In the genomic region with DNA sequence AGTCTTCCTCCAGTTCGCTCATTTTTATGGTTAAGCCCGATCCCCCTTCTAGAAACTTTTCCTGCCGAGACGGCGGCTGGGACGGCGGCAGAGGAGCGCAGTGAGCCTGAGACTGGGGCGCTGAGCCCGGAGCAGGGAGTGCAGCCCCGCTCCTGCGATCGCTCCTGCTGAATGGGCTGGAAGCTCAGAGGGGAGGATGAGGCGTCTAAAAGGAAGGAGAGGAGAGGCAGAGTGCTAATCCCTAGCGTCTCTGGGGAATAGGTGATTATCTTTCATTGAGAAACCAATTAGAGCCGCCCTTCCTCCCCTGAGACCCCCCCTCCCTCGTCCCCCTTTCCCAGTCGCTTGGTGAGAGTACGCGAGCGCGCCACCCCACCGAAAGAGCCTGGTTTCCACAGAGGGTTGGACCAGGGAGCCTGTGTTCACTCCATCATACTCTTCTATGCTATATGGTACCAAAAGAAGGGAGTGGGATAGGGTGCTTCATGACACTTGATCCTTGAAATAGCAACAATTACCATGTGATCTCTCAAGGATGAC, we compare ENCODE assay signal across 8 mouse cellular contexts. TPM values are rescaled to one million over a fixed set of nuclear protein-coding genes. Genes with fewer than 3 reads are reported as not detected.
A peak's percentile ranks its signal among the peaks of the same experiment; 100 is the strongest.
DNase-seq lines count a peak whose midpoint lies in the region; ATAC-seq lines count a peak whose summit lies in the region.

A gene (minus strand): TSS at position 233 of the 540 bp plus-strand sequence.

- H3K4me3 ChIP-seq in embryonic facial prominence, embryonic 12.5 days: peak within 1 kb of the TSS; percentile 64
- peak within 1 kb of the TSS; percentile 78 for H3K4me3 ChIP-seq in heart, embryonic 12.5 days
- peak within 1 kb of the TSS; percentile 83 for H3K4me3 ChIP-seq in lung, embryonic 16.5 days (ENCODE audit: low read length)
- peak within 1 kb of the TSS; percentile 58 for H3K4me3 ChIP-seq in stomach, embryonic 14.5 days (ENCODE audit: low read depth, low read length)

- peak; percentile 86 for ATAC-seq in embryonic facial prominence, embryonic 12.5 days (ENCODE audit: insufficient number of reproducible peaks, insufficient read depth, low FRiP score, low TSS enrichment)
- ATAC-seq in heart, embryonic 12.5 days (ENCODE audit: insufficient number of reproducible peaks, low FRiP score): peak; percentile 79
- peak; percentile 49 for ATAC-seq in lung, embryonic 16.5 days (ENCODE audit: low read depth)
- ATAC-seq in stomach, embryonic 14.5 days (ENCODE audit: insufficient number of reproducible peaks, insufficient read depth, low FRiP score, low read depth): peak; percentile 73

- peak within 1 kb of the TSS; percentile 91 for H3K4me2 ChIP-seq in embryonic facial prominence, embryonic 12.5 days (replicated peaks)
- peak within 1 kb of the TSS; percentile 82 for H3K4me2 ChIP-seq in heart, embryonic 12.5 days
- H3K4me2 ChIP-seq in lung, embryonic 16.5 days (ENCODE audit: low read depth, low read length): peak within 1 kb of the TSS; percentile 94
- peak within 1 kb of the TSS; percentile 97 for H3K4me2 ChIP-seq in stomach, embryonic 14.5 days (replicated peaks; ENCODE audit: low read depth, low read length)

- H3K9ac ChIP-seq in embryonic facial prominence, embryonic 12.5 days: peak within 1 kb of the TSS; percentile 65
- H3K9ac ChIP-seq in heart, embryonic 12.5 days: peak within 1 kb of the TSS; percentile 83
- H3K9ac ChIP-seq in lung, embryonic 16.5 days (ENCODE audit: low read length): peak within 1 kb of the TSS; percentile 77
- H3K9ac ChIP-seq in stomach, embryonic 14.5 days (replicated peaks; ENCODE audit: low read depth, low read length): peak within 1 kb of the TSS; percentile 38; the same call in 1 of the 2 replicates

- under 1% methylated on average over 23 of the region's 23 CpGs for WGBS in embryonic facial prominence, embryonic 12.5 days
- WGBS in heart, embryonic 12.5 days: 0% methylated on average over 18 of the region's 23 CpGs
- 0% methylated on average over 21 of the region's 23 CpGs for WGBS in lung, embryonic 16.5 days
- WGBS in stomach, embryonic 14.5 days: under 1% methylated on average over 23 of the region's 23 CpGs

- H3K36me3 ChIP-seq in embryonic facial prominence, embryonic 12.5 days: no peaks in the 10 kb centered on the region
- H3K36me3 ChIP-seq in heart, embryonic 12.5 days: no peaks in the 10 kb centered on the region
- no peaks in the 10 kb centered on the region for H3K36me3 ChIP-seq in lung, embryonic 16.5 days (ENCODE audit: control insufficient read depth, insufficient read depth, low read length)
- H3K36me3 ChIP-seq in stomach, embryonic 14.5 days (ENCODE audit: control insufficient read depth, insufficient read depth, low read length): no peaks in the 10 kb centered on the region

- H3K27me3 ChIP-seq in embryonic facial prominence, embryonic 12.5 days: no peaks in the 10 kb centered on the region
- no peaks in the 10 kb centered on the region for H3K27me3 ChIP-seq in heart, embryonic 12.5 days (replicated peaks)
- H3K27me3 ChIP-seq in lung, embryonic 16.5 days (ENCODE audit: control insufficient read depth, insufficient read depth, low read depth, low read length): no peaks in the 10 kb centered on the region
- no peaks in the 10 kb centered on the region for H3K27me3 ChIP-seq in stomach, embryonic 14.5 days (ENCODE audit: control insufficient read depth, insufficient read depth, low read length)

- no peaks in the 10 kb centered on the region for H3K9me3 ChIP-seq in embryonic facial prominence, embryonic 12.5 days
- no peaks in the 10 kb centered on the region for H3K9me3 ChIP-seq in heart, embryonic 12.5 days (replicated peaks)
- H3K9me3 ChIP-seq in lung, embryonic 16.5 days (ENCODE audit: control insufficient read depth, low read length): no peaks in the 10 kb centered on the region
- no peaks in the 10 kb centered on the region for H3K9me3 ChIP-seq in stomach, embryonic 14.5 days (ENCODE audit: control insufficient read depth, low read depth, low read length)

- DNase-seq in urinary bladder, postnatal 14 days (ENCODE audit: low spot score): peak; percentile 11
- DNase-seq in urinary bladder, postnatal 36 days (ENCODE audit: low spot score in 2 of 2): no peak
- peak; percentile 66 for DNase-seq in kidney, postnatal 10 days
- DNase-seq in thymus, postnatal 0 days (ENCODE audit: low spot score): no peak

- peaks cover 24% of the 10 kb centered on the region for H3K4me1 ChIP-seq in embryonic facial prominence, embryonic 12.5 days
- peaks cover 14% of the 10 kb centered on the region for H3K4me1 ChIP-seq in heart, embryonic 12.5 days (replicated peaks)
- peaks cover 12% of the 10 kb centered on the region for H3K4me1 ChIP-seq in lung, embryonic 16.5 days (replicated peaks; ENCODE audit: control insufficient read depth, insufficient read depth, low read length)
- H3K4me1 ChIP-seq in stomach, embryonic 14.5 days (ENCODE audit: control insufficient read depth, insufficient read depth, low read length): peaks cover 12% of the 10 kb centered on the region

- peak within 1 kb of the TSS; percentile 69 for H3K27ac ChIP-seq in embryonic facial prominence, embryonic 12.5 days
- peak within 1 kb of the TSS; percentile 95 for H3K27ac ChIP-seq in heart, embryonic 12.5 days (ENCODE audit: poor library complexity, severe bottlenecking)
- peak within 1 kb of the TSS; percentile 93 for H3K27ac ChIP-seq in lung, embryonic 16.5 days (ENCODE audit: low read length)
- H3K27ac ChIP-seq in stomach, embryonic 14.5 days (ENCODE audit: low read length): peak within 1 kb of the TSS; percentile 69

RNA-seq across cellular contexts. Expression of the gene that starts here (rescaled TPM):
- 15.2 and 16.8 TPM in 2 replicates for polyA plus RNA-seq in embryonic facial prominence, embryonic 12.5 days (2016; fragmentation: Nextera tagmentation; extraction: Ambion mirVana)
- 10.7 and 11.5 TPM in 2 replicates for polyA plus RNA-seq in heart, embryonic 12.5 days (2016; fragmentation: Nextera tagmentation; extraction: Ambion mirVana)
- polyA plus RNA-seq in lung, embryonic 16.5 days (2015; fragmentation: Nextera tagmentation; extraction: Ambion mirVana): 5.7 and 6.9 TPM in 2 replicates
- polyA plus RNA-seq in stomach, embryonic 14.5 days (2014; fragmentation: Nextera tagmentation; extraction: Ambion mirVana): 19.8 and 21.1 TPM in 2 replicates
- 0.27 TPM in 2 replicates for polyA plus RNA-seq in thymus, postnatal 0 days (2015; fragmentation: Nextera tagmentation; extraction: Ambion mirVana)

Comparison
In these comparisons a context has a peak if more than half of its experiments do, and no peak if none do; other contexts are left out.
1. DNase-seq: peak in urinary bladder, postnatal 14 days (single experiment) and kidney, postnatal 10 days (single experiment); none in urinary bladder, postnatal 36 days (0 of 2) and thymus, postnatal 0 days (single experiment).
2. Peak in every context shown above with its lines, with median percentiles within 50 percentile points of each other: ATAC-seq, H3K27ac ChIP-seq, H3K4me2 ChIP-seq, H3K4me3 ChIP-seq and H3K9ac ChIP-seq.